Mouse (Mus musculus): ENCODE data around the gene Pde8b.
A peak's percentile ranks its signal among the peaks of the same experiment; 100 is the strongest.

The Pde8b gene

DNA sequence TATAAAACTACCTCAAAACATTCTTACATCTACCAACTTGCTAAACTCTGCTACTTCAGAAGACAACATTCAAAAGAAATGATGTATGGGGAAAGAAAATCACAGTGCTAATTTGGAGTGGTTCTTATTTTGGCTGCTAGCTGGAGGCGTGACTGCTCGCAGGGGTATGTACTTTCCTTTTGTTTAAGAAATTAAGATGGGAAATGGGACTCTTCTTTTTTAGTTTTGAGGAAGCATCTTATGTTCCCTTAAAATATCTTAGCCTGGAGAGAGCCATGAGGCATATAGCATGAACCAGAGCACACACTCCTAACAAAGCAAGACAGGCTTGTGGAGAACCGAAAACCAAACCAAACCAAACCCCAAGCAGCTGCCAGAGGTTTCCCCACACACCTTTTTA is 167.5 kb downstream of the Pde8b start:
- no peak for DNase-seq (ENCODE audit: low read depth, low spot score)

DNA sequence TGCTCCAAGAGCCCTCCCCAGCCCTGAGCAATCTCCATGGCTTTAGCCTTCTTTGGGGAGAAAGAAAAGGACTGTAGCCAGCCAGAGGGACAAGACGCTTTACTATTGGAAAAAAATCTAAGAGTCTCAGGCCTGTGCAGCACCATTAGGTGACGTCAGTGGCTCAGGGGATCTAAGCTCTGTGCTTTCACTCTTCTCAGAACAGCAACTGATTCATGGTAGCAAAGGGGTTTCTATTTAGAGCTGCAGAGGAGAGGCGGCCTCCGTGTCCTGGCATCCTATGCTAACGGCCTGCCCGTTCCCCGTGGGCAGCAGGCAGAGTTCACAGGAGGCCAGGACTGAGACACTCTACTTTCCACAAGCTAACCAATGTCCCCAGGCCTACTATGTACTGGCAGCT is 169.1 kb downstream of the Pde8b start:
- DNase-seq (ENCODE audit: low read depth, low spot score), result no peak

DNA sequence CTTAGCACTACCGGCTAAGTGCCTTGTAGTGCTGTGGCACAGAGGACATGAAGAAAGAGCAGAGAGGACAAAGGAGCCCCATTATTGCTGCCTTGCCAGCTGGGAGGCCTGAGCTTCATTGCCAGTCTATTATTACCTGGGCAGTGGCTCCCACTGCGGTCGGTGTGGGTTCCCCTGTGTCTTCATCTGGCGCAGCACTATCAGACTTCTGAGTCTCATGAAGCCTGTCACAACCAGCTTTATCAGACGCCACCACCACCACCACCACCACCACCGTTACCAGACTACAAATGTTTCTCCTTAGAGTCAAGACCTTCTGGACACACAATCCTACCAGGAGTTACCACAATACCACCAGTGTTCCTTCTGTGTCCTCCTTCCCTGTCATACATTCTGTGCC is 171.6 kb downstream of the Pde8b start:
- no peak for DNase-seq (ENCODE audit: low read depth, low spot score)

DNA sequence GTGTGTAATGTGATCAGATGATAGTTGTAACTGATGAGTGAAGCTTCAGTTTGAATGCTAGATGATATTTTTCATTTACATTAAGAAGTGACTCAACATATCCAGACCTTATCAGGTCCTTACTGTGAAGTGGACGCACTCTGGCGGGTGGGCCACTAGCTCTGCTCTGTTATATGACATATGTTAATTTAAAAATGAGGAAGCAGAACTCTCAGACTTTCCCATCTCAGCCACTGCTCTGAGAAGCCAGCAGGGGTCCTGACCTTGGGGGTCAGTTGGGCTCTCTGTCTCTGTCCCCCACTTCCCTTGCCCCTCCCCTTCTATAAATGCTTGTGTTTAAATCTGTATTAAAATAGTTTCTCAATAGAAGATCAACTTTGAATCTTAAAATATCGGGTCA is 172.4 kb downstream of the Pde8b start:
- no peak for DNase-seq (ENCODE audit: low read depth, low spot score)

DNA sequence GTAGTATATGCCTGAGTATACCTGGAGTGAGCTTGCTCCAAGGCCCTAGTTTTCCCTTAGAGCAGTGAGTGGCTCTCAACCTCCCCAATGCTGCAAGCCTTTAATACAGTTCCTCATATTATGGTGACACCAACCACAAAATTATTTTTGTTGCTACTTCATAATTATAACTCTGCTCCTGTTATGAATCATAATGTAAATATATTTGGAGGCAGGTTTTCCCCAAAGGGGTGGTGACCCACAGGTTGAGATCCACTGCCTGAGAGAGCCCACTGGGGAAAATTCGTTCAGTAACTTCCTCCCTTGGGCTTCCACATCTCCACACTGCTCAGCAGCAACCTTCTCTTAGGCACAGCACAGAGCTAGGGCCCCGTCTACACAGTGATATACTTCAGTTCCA is 174.0 kb downstream of the Pde8b start:
- DNase-seq (ENCODE audit: low read depth, low spot score), result no peak

DNA sequence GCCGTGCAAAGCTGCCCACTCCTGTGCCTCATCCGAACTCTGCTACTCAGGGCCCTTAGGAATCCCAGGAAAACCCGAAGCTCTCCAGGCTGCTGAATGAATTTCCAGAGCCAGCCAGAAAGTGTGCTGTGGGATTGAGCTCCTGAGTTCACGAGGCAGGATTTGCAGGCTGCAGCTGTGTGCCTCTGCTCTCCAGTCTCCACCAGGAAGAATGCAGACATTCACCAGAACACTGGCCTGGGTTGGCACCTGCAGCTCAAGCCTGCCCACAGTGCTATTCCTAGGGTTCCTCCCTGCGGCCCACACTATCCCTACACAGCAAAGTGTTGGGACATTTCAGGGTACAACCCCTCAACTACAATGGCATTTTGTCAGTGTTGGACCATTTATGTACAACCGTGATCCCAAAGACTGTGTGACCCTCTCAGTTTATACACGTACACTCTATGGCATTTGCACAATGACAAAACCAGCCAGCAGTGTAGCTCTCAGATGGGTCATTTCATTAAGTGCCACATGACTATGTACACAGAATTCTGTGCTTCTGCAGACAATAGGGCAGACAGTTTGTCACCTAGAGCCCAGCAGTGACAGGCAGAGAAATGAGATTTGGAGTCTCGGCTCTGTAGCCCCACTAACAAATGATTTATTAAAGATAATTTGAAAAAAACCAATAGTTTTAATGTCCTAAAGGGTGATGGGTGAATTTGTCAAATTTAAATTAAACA is 176.5 kb downstream of the Pde8b start:
- no peak for DNase-seq (ENCODE audit: low read depth, low spot score)

DNA sequence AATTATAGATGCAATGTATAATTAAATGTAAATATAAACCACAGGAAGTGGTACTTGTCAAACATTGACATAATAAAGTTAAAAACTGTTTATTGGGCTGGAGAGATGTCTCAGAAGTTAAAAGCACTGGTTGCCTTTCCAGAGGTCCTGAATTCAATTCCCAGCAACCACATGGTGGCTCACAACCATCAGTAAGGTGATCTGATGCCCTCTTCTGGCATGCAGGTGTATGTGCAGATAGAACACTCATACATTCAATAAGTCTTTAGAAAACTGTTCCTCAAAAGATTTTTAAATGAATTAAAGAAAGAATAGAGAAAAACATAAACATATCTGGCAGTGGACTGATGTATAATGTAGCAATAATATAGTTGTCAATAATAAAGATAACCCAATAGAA is 179.9 kb downstream of the Pde8b start:
- peak; percentile 49 for DNase-seq (ENCODE audit: low read depth, low spot score)

DNA sequence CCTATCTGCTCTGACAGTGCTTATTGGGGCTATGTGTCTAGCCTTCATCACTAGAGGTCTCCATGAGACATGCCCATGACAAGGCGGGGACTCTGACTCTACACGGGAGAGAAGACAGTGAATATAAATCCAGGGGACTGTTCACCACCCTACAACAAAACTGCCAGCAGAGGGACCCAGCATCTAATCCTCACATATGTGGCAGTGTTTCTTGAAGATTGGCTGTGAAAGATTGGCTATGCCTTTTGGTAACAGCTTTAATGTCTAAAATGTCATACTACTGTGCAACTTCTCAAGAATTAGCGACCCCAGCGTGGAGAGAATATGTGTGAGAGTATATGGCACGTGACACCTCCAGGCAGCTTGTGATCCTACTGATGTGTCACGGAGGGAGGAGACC is 182.3 kb downstream of the Pde8b start:
- peak; percentile 30 for DNase-seq (ENCODE audit: low read depth, low spot score)

DNA sequence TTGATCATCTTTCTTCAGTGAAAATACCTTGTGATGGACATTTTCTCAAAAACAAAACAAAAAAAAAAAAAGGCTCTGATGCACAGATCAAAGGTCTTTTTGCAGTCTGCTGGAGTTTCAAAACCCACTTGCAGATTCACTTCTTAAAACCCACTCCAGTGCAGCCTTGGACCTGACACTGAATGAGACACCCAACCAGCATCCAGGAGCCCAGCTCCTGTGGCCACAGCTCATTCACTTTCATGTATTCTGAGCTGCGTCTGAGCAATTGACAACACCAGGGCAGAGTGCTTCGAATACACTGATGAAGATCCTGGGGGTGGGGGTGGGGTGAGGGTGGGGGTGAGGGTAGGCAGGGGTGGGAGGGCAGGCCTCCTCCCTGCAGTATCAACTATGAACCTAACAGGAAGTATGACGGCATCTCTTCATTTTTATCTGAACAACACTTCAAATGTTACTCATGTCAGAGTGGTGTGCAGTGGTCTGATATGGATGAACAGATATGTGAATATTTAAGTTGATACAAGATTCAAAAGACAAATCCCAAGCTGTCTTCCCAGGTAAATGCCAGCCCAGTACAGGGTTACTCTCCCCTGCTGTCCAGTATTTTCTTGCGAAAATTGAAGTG is 186.6 kb downstream of the Pde8b start:
- DNase-seq (ENCODE audit: low read depth, low spot score), result no peak

DNA sequence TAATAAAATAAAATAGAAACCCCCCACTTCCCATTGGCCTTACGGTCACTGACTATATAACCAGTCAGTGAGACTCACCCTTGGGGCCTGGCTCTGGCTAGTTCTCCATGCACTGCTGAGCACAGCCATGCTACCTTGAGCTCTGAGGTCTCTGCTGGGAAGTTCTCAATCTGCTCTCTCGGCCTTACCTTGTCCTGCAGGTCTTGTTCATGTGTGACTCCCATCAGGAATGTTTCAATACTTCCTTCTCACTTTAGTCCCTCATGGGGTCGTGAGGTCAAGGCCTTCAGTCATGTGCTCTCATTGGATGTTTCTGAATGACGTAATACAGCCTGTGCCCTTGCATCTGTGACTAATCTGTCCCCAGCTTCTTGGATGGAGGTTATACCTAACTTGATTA is 191.3 kb downstream of the Pde8b start:
- DNase-seq (ENCODE audit: low read depth, low spot score), result no peak

DNA sequence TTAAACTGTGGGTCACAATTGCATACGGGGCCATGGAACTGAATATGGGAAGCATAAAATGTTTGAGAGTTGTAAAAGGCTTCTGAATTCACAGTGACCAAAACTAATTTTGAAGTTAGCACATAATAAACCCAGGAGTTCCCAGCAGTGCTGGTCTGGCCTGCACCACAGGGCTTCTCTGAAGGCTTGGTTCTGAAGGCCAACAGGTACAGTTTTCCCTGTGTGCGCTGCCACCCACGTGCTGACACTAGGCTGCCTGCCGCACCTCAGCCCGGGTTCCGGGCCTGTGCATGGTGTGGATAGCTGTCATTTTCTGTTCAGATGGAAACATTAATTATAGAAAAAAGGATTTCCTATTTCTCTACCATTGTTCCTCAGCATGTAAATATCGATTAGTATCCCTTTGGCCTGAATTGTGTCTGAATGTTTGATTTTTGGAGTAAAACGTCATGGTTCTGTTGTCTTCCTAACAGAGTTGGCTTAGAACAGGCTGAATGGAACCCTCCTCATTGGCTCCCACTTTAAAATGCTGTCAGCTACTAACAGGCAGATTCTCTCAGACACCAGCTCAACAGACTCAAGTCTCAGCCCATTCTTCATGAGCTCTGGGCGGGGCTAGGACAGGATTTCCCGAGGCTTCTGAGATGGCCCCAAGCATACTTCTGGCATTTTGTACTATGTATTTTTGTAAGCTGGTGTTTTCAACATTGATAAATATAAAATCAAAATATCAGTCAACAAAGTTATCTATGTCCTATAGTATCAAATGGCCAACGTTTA is 193.4 kb downstream of the Pde8b start:
- no peak for DNase-seq (ENCODE audit: low read depth, low spot score)

DNA sequence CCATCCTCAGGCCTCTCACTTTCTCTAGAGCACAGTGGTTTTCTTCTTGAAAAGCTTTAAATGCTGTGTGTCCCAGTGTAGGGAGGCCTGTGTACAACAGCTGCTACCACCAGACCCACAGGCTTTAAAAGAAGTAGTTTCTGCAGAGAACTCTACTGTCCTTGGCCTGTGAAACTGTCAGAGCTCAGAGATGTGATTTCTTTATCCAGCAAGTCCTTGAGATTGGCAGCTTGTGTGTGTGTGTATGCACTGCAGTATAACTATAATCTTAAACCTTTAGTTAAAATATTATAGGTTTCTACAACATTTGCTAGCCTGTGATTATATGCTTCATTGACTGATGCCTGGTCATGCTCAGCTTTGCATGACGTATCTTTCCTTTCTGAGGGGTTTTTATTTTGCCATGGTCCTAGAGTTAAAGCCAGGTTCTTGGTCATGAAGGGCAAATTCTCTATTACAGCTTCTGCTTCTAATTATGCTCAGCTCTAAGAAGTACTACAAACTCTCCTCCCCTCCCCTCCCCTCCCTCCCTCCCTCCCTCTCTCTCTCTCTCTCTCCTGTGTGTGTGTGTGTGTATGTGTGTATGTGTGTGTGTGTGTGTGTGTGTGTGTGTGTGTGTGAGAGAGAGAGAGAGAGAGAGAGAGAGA is 194.3 kb downstream of the Pde8b start:
- DNase-seq (ENCODE audit: low read depth, low spot score), result no peak

DNA sequence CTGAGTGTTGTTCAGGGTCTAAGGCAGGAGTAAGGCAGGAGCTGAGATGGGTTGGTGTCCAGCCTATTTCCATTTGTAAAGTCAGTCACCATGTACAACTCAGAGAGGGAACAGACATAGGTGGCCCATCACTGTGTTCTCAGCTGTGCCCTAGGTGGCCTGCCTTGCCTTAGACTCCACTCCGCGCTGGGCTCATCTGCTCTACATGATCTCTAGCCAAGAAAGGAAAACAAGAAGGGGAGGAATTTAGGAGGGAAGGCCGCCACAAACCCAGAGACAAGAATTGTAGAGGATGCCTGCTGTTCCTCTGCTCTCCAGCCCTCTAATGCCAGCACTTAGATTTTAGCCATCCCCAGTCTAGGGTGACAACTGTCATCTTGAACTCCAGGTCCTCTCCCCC is 197.7 kb downstream of the Pde8b start:
- no peak for DNase-seq (ENCODE audit: low read depth, low spot score)

DNA sequence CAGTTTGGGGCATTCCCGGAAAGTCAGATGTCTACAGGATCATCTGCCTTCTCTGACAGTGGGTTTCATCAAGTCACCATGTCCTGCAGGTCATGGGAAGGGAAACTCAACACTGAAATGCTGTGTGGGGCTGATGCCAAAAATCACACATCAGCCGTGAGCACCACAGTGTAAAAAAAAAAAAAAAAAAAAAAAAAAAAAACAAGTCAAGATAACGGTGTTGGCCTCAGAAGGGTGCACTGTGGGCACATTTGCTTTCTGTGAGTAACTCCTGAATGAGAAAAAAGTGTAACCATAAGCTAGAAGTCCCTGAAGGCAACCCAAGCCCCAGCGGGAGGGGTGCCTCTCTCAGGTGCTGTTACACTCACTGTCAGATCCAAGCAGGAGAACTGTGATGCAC is 199.7 kb downstream of the Pde8b start:
- DNase-seq (ENCODE audit: low read depth, low spot score), result no peak

DNA sequence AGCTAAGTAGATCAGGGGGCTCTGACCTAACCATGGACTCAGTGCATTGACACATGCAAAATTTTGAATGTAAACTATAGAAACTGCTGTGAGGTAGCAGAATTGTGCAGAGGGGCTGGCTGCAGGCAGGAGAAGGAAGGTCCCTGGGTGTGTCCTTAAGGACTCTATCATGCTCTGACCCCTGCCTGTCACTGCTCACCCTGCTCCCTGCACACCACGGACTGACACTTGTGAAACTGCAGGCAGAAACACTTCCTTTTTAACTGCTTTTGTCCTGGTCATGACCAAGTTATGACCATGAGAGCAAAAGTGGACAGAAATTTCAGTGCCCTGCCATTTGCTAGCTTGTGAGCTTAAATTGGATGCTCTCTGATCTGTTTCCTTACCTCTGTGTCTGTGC is 206.0 kb downstream of the Pde8b start:
- no peak for DNase-seq (ENCODE audit: low read depth, low spot score)

DNA sequence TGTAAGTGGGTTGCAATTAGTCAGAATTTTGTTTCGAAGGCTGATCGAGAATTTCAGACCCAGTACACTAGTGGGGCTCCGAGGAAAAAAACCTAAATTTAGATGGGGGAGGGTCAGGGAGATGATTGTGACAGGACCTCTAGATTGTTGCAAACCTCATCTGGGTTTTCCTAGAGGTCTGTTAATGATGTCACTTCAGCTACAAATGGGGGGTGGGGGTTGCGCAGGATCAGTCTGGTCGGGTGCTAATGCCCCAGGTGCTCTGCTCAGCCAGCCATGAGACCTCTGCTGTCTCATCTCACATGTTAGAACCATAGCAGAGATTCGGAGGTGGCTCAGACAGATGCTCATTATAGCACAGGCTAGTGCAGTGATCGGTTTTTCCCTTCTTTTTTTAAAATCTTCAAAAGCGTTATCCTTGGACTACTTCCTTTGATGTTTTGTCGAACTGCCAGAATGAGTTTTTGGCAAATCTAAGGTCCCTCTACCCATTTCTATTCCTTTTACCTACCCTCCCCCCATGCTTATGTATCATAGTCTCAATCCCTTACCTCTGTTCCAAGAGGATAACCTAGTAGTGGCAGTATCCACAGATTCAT is 209.9 kb downstream of the Pde8b start:
- DNase-seq (ENCODE audit: low read depth, low spot score), result no peak

DNA sequence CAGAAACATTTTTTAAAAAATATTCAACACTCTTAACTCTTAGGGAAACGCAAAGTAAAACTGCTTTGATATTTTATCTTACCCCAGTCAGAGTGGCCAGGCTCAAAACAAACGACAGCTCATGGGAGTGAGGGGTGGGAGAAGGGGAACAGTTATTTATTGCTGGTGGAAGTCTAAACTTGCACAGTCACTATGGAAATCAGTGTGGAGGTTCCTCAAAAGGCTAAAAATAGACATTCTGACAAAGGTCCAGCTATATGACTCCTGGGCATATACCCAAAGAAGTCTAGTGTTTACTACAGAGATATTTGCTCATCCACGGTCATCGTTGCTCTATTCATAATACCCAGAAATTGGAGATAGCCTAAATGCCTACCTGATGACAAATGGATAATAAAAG is 211.9 kb downstream of the Pde8b start:
- no peak for DNase-seq (ENCODE audit: low read depth, low spot score)

DNA sequence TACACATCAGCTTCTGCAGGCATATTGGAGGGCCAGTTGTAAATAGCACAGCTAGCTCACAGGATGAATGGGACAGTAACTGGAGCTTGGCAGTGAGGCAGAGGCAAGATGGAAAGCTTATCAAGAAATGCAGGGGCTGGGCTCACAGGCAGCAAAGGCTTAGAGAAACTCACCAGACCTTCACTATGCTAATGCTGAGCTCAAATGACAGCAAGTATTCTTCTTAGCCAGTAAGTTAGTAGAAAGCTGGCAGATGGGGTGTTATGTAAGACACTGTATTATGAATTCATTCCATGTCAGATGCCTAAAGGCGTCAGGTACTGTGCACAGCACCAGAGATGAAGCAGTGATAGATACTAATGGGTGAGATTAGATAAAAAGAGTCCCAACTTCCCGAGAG is 215.4 kb downstream of the Pde8b start:
- DNase-seq (ENCODE audit: low read depth, low spot score), result no peak

DNA sequence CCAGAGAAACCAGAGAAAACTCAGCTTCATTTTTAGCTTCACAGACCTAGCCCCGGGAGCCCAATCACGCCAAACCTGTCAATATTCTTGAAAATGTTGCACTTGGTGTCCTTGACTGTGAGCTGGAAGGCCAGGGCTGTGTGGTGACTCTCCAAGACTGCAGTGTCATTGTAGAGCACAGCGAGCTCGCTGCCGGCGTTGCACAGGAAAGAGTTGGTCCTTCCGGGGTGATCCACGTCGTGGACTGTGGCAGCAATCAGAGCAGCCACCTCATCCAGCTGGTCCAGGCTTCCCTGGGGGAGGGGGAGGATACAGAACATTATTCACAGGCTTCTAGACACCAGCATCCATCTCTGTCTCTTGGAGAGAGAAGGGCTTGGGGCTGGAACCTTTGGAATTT is 216.0 kb downstream of the Pde8b start:
- DNase-seq (ENCODE audit: low read depth, low spot score), result no peak

DNA sequence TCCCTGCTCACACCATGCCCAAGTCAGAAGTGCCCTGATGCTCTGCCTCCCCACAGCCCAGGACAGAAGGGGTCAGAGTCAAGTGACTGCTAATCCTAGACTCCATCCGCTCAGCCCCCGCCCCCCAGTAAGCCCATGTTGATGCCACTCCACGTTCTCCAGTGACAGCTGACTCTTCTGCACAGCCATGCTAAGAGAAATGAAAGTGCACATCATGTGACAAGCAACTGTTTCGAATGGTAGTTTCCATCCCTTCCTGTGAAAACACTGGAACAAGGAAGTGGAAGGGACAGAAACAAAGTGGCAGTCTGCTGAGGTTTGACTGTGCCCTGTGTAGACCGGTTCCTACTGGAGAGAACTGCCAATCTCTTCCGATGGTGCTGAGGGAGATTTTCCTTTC is 217.2 kb downstream of the Pde8b start:
- no peak for DNase-seq (ENCODE audit: low read depth, low spot score)

DNA sequence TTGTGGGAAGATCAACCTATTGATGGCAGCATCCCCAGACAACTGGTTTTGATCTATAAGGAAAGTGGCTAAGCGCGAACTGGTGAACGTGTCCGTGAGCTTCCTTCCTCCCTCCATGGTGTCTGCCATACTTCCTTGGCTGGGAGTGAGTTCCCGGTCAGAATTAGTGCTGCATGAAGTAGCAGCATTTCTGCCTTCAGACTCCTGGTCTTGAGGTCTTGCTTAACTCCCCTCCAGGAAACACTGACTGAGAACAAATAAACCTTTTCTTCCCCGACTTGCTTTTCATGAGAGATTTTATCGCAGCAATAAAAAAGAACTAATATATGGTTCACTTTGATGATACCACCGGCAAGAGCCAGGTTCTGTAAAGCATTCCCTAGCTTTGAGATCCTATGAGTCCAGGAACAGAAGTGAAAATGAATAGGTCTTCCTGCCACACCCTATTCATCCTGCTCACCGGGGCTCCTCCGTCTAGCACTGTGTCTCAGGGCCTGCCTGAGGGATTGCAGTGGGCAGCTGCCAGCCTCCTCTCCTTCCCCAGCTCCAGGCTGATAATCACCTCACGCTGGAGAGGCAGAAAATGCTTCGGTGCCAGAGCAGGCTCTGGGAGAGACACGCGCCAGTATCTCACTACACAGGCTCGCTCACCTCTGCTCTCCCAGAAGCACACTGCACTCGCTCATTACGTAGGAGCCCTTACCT is 217.9 kb downstream of the Pde8b start:
- DNase-seq (ENCODE audit: low read depth, low spot score), result peak; percentile 37
